Mouse (Mus musculus): Measurements from ENCODE around the gene Arl5a.

GRCm38 (mm10) chr2:52449818-52450217 is 25.1 kb upstream of the Arl5a start:
- TF ChIP-seq CTCF (IDR thresholded peaks at IDR 0.05; ENCODE audit: low read depth, low read length), result no peak
- TF ChIP-seq POLR2A (IDR thresholded peaks at IDR 0.05; ENCODE audit: extremely low read depth, insufficient read depth, low read length), result no peak
